Mouse (Mus musculus) thymus, adult 2 months (tissue): ENCODE data around the gene Tll2. TPM values are rescaled to one million over a fixed set of nuclear protein-coding genes. Genes with fewer than 3 reads are reported as not detected.

ENCODE experiments used
- DNase-seq: peaks from one replicate; pipeline ENCODE4 v3.0.0; 2021
- H3K27ac ChIP-seq: fragments of 200-500 bp; 2 replicates; pipeline ENCODE4 v1.5.1; 2012; ENCODE audit warnings: low read length, control low read depth; ENCODE audit not compliant: control insufficient read depth, insufficient read depth
- H3K27me3 ChIP-seq: fragments of 200-500 bp; 2 replicates; pipeline ENCODE4 v1.6.1; 2012; ENCODE audit warnings: mild to moderate bottlenecking, low read length, moderate library complexity, mixed read lengths; ENCODE audit not compliant: control insufficient read depth, insufficient read depth
- H3K36me3 ChIP-seq: fragments of 200-500 bp; 2 replicates; pipeline ENCODE4 v1.6.1; 2012; ENCODE audit warnings: mild to moderate bottlenecking, low read length, moderate library complexity; ENCODE audit not compliant: control insufficient read depth, insufficient read depth
- H3K4me1 ChIP-seq: fragments of 200-500 bp; replicated peaks from 2 replicates; pipeline ENCODE4 v1.6.1; 2012; ENCODE audit warnings: low read length; ENCODE audit not compliant: control insufficient read depth, insufficient read depth
- H3K4me3 ChIP-seq: fragments of 200-500 bp; 2 replicates; pipeline ENCODE4 v1.5.1; 2012; ENCODE audit warnings: mild to moderate bottlenecking, low read length, control low read depth, moderate library complexity; ENCODE audit not compliant: control insufficient read depth, insufficient read depth
- CTCF ChIP-seq: fragments of 200-500 bp; IDR thresholded peaks from 2 replicates; pipeline ENCODE4 v1.5.1; 2012; ENCODE audit warnings: mild to moderate bottlenecking, control low read depth, low read length, moderate library complexity, borderline replicate concordance; ENCODE audit not compliant: control insufficient read depth, poor library complexity, insufficient read depth; ENCODE audit errors: extremely low read depth
- POLR2A ChIP-seq: fragments of 200-500 bp; IDR thresholded peaks from 2 replicates; pipeline ENCODE4 v1.6.1; 2012; ENCODE audit warnings: mild to moderate bottlenecking, low read length, control low read depth, moderate library complexity; ENCODE audit not compliant: control insufficient read depth, poor library complexity, insufficient read depth; ENCODE audit errors: extremely low read depth
- WGBS: fragments of 180-500 bp; shearing (Covaris S2); methylation state at CpG from one replicate; pipeline ENCODE4 v1.1.7; 2018; 5-methylcytosine and 5-hydroxymethylcytosine counted together
- polyA plus RNA-seq: library from polyadenylated mRNA; depleted of rRNA; stranded (reverse); fragments of >200 nt; gene quantifications from 2 replicates; pipeline ENCODE4 v1.2.3, GENCODE M21; 2012

The Tll2 gene
- polyA plus RNA-seq, 1 experiment: 0.05 TPM

- no peak for TF ChIP-seq CTCF
- TF ChIP-seq POLR2A: no peak
- H3K4me1 ChIP-seq: no peaks in the 10 kb centered on the region
- WGBS: 67% methylated on average over 7 of the region's 7 CpGs
- no peak overlapping the region for H3K27ac ChIP-seq
- no peak overlapping the region for H3K4me3 ChIP-seq
- DNase-seq: no peak
- no peaks in the 10 kb centered on the region for H3K36me3 ChIP-seq
- no peaks in the 10 kb centered on the region for H3K27me3 ChIP-seq
These were observed 55.2 kb downstream of the Tll2 start for GRCm38 (mm10) chr19:41151321-41152015.

GRCm38 (mm10) chr19:41140961-41141360 is 65.7 kb downstream of the Tll2 start:
- no peak overlapping the region for H3K4me3 ChIP-seq
- H3K27ac ChIP-seq: no peak overlapping the region
- no peaks in the 10 kb centered on the region for H3K36me3 ChIP-seq
- no peaks in the 10 kb centered on the region for H3K27me3 ChIP-seq
- TF ChIP-seq CTCF (no peak), POLR2A (no peak)
- DNase-seq: no peak
- H3K4me1 ChIP-seq: no peaks in the 10 kb centered on the region
- 83% methylated on average over 8 of the region's 8 CpGs for WGBS

GRCm38 (mm10) chr19:41139629-41140028 is 67.0 kb downstream of the Tll2 start:
- no peak for DNase-seq
- Histone ChIP-seq H3K36me3 (no peaks in the 10 kb centered on the region), H3K4me3 (no peak overlapping the region), H3K27me3 (no peaks in the 10 kb centered on the region), H3K27ac (no peak overlapping the region), H3K4me1 (no peaks in the 10 kb centered on the region)
- TF ChIP-seq CTCF (no peak), POLR2A (no peak)
- 44% methylated on average over 4 of the region's 4 CpGs for WGBS

- no peak for DNase-seq
- H3K27me3 ChIP-seq: no peaks in the 10 kb centered on the region
- H3K36me3 ChIP-seq: no peaks in the 10 kb centered on the region
- WGBS: 54% methylated on average over 3 of the region's 3 CpGs
- TF ChIP-seq POLR2A (no peak), CTCF (no peak)
- H3K4me1 ChIP-seq: no peaks in the 10 kb centered on the region
- no peak overlapping the region for H3K27ac ChIP-seq
- H3K4me3 ChIP-seq: no peak overlapping the region
These were observed 83.6 kb downstream of the Tll2 start for GRCm38 (mm10) chr19:41123009-41123408.

- no peak for DNase-seq
- WGBS: 89% methylated on average over 13 of the region's 13 CpGs
- TF ChIP-seq POLR2A (no peak), CTCF (no peak)
These were observed 86.7 kb downstream of the Tll2 start for GRCm38 (mm10) chr19:41119924-41120323.

GRCm38 (mm10) chr19:41118346-41118745 is 88.3 kb downstream of the Tll2 start:
- H3K27me3 ChIP-seq: no peaks in the 10 kb centered on the region

More at GRCm38 (mm10) chr19:41119924-41120323, 86.7 kb downstream of the Tll2 start:
- no peaks in the 10 kb centered on the region for H3K36me3 ChIP-seq
- no peaks in the 10 kb centered on the region for H3K27me3 ChIP-seq
- no peak overlapping the region for H3K4me3 ChIP-seq
- no peak overlapping the region for H3K27ac ChIP-seq
- no peaks in the 10 kb centered on the region for H3K4me1 ChIP-seq

GRCm38 (mm10) chr19:41117334-41117733 is 89.3 kb downstream of the Tll2 start:
- Histone ChIP-seq H3K36me3 (no peaks in the 10 kb centered on the region), H3K27me3 (no peaks in the 10 kb centered on the region), H3K4me3 (no peak overlapping the region), H3K4me1 (no peaks in the 10 kb centered on the region), H3K27ac (no peak overlapping the region)
- no peak for TF ChIP-seq POLR2A
- TF ChIP-seq CTCF: no peak
- WGBS: 85% methylated on average over 4 of the region's 4 CpGs
- no peak for DNase-seq

More at GRCm38 (mm10) chr19:41118346-41118745, 88.3 kb downstream of the Tll2 start:
- no peaks in the 10 kb centered on the region for H3K36me3 ChIP-seq
- TF ChIP-seq POLR2A (no peak), CTCF (no peak)
- 75% methylated on average over 6 of the region's 6 CpGs for WGBS
- no peak for DNase-seq
- H3K27ac ChIP-seq: no peak overlapping the region
- H3K4me1 ChIP-seq: no peaks in the 10 kb centered on the region
- H3K4me3 ChIP-seq: no peak overlapping the region
